Mouse (Mus musculus) erythroblast, adult 5-6 weeks (primary cell): ENCODE data around the gene Mllt6. TPM values are rescaled to one million over a fixed set of nuclear protein-coding genes. Genes with fewer than 3 reads are reported as not detected.

Experiments used
- ATAC-seq: replicated peaks from 2 replicates; pipeline ENCODE4 v1.8.0; 2016; ENCODE audit warnings: moderate number of reproducible peaks, mild to moderate bottlenecking, moderate TSS enrichment, inconsistent platforms; ENCODE audit not compliant: poor library complexity, low FRiP score, severe bottlenecking
- total RNA-seq, 2 experiments: library from RNA; stranded (forward) in 1 of 2; stranded (reverse) in 1 of 2; fragments of 150-400 nt in 1 of 2; fragments of 200-764, 138-1000 nt in 1 of 2; gene quantifications; 2 replicates each; pipeline versions ENCODE4 v1.2.3 to v1.2.4; 2015 to 2017; ENCODE audit warnings: low replicate concordance in 2 of 2

Mllt6 gene
- total RNA-seq, 2 experiments from 2014 or later = 1.2 to 3.9 TPM

DNA sequence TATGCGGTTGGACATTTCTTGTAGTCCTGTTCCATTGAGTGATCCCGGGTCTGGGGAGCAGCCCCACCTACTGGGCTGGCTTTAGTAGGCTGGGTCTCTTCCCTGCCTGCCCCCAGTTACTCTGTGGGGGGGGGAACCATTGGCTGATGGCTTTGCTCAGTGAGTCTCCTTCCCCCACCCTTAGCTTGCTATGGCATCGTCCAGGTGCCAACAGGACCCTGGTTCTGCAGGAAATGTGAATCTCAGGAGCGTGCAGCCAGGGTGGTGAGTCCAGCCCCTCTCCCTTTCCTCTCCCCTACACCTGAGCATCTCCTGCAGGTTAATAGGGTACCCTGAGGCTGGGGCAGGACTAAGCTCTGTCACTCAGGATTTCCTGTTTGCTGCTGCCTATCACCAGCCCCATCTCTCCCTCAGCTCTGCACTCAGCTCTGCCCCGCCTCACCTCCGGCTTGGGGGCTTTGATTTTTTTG lies 1.6 kb downstream of the Mllt6 start:
- ATAC-seq = no peak

GRCm38 (mm10) chr11:97665431-97665830 lies 2.2 kb downstream of the Mllt6 start:
- no peak for ATAC-seq

DNA sequence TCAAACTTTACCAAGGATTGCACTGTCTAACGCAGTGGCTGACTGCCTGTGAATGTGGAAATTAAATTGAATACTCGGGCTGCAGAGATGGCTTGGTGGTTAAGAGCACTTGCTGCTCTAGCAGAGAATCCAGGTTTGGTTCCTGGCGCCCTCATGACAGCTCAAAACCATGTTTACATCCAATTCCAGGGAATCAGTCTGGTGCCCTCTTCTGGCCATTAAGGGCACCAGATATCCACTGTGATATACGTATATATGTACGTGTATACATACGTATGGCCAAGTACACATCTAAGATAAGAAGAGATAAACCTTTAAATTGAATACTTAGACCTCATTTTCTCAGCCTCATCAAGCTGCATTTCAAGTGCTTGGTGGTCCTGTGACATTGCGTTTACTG lies 3.0 kb downstream of the Mllt6 start:
- no peak for ATAC-seq

DNA sequence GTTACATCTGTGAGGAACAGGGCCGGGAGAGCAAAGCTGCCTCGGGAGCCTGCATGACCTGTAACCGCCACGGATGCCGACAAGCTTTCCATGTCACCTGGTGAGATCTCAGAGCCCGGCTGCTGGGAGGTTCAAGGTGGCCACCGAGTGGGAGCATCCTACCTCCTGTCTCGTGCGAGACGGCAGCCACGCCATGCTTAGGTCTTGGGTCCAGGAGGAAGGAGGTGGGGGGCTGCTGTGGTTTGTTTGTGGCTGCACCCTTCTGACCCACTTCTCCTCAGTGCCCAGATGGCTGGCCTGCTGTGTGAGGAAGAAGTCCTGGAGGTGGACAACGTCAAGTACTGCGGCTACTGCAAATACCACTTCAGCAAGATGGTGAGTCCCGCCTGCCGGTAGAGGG lies 3.6 kb downstream of the Mllt6 start:
- no peak for ATAC-seq

DNA sequence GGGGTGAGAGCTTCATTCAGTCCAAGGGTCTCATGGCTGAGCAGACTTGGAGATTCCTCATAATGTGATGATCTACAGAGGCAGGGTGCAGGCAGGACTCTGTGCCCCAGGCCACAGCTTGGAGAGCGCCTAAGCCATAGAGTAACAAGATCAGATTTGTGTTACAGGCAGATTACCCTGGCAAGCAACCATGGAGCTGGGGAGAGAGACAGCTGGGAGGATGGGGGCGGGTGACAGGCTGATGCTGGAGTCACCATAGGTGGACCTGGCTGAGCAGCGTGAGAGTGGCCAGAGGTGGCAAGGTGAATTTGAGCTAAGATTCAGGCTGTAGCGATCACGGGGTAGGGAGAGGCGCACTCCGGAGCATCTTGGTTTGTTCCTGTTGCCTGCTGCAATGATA lies 4.9 kb downstream of the Mllt6 start:
- no peak for ATAC-seq

GRCm38 (mm10) chr11:97669268-97669667 lies 6.1 kb downstream of the Mllt6 start:
- no peak for ATAC-seq

GRCm38 (mm10) chr11:97669829-97670228 lies 6.6 kb downstream of the Mllt6 start:
- ATAC-seq = no peak

GRCm38 (mm10) chr11:97670234-97671176 lies 7.3 kb downstream of the Mllt6 start:
- ATAC-seq = no peak

- no peak for ATAC-seq
Measured at GRCm38 (mm10) chr11:97671177-97671527, 7.9 kb downstream of the Mllt6 start.

GRCm38 (mm10) chr11:97673148-97673547 lies 9.9 kb downstream of the Mllt6 start:
- ATAC-seq = no peak

GRCm38 (mm10) chr11:97676050-97676754 lies 13.0 kb downstream of the Mllt6 start:
- ATAC-seq = no peak

DNA sequence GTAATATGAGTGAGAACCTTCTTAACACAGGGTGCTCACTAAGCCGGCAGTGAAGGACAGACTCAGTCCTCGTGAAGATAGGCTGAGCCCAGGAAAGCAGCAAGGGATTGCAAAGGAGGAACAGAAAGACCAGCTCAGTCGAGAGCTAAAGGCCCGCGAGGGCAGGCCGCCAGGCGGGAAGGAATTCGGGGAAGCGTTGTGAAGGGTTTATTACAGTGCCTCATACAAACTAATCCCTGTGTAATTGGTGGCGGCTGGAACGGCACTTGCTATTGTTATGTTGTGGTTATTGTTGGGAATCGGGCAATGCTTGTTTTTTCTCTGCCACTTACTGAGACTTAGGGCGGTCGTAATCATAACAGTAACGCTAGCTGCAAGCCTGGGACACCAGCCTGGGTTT lies 14.2 kb downstream of the Mllt6 start:
- no peak for ATAC-seq

DNA sequence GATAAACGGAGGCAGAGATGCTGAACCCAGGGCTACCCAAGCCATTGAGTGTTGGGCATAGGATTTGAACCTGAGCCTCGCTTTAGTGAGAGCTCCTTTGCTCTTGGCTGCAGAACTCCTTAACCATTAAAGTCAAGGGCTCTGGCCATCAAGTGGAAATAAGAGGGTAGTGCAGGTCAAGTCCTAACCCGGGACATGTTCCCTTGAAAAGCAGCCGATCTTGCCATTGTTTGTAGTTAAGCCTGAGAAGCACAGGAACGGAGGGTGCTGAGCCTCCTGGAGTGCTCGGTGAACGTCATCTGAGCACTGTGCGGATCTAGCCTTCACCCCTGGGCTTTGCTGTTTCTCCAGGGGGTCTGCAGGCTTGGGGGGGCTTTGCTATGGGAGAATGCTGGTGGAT lies 14.6 kb downstream of the Mllt6 start:
- no peak for ATAC-seq

DNA sequence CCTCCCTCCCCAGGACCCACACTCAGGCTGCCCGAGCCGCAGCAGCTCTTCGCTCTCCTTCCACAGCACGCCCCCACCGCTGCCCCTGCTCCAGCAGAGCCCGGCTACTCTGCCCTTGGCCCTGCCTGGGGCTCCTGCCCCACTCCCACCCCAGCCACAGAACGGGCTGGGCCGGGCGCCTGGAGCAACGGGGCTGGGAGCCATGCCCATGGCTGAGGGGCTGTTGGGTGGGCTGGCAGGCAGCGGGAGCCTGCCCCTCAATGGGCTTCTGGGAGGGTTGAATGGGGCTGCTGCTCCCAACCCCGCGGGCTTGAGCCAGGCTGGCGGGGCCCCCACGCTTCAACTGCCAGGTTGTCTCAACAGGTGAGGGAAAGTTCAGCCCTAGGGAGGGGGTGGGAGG lies 15.1 kb downstream of the Mllt6 start:
- no peak for ATAC-seq

DNA sequence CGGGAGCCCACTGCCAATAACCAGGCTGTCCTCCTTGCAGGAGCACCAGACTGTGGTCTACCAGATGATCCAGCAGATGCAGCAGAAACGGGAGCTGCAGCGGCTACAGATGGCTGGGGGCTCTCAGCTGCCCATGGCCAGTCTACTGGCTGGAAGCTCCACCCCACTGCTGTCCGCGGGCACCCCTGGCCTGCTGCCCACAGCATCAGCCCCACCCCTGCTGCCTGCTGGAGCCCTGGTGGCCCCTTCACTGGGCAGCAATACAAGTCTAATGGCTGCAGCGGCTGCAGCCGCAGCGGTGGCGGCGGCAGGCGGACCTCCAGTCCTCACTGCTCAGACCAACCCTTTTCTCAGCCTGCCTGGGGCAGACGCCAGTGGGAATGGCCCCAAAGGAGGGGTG lies 17.2 kb downstream of the Mllt6 start:
- ATAC-seq = no peak

DNA sequence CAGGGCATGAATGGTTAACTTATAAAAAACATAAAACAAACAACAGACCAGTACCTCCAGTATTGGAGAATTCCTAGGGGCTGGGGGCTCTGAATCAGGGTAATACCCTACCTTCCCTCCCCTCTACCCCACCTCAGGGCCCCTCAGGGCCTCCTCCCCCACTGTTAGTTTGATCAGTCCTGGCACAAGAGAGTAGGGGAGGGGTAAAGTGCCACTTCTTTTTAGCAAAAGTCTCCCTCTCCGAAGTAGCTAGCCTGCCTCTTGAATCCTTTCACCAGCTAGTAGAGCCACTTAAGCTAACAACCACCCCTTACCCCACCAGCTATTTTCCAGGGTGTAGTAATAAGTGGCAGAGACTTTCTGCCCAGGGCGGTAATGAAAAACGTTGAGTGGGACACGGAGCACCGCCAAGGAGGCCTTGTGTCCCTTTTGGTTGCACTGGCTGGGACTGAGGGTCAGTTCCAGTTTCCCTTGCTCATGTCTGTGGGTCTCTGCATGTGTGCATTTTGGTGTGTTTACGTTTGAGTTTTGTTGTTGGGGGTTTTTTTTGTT lies 19.4 kb downstream of the Mllt6 start:
- ATAC-seq = no peak

GRCm38 (mm10) chr11:97684063-97684680 lies 21.0 kb downstream of the Mllt6 start:
- ATAC-seq = no peak

DNA sequence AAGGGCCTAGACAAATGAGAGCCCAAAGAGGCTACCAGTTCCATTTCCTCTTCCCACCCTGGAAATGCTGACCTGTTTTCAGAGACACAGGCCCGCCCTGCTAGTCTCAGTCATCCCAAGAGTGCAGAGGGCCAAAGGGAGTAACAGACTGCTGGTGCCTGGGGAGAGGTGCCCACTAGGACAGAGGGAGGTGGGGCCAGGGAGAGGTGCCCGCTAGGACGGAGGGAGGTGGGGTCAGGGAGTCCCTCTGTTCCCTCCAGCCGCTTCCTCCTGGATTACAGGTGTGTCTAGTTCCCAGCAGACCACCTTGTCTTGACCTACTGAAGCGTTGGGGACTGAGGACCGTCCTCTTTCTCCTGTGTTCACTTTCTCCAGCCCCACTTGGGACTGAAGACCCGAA lies 21.6 kb downstream of the Mllt6 start:
- no peak for ATAC-seq

DNA sequence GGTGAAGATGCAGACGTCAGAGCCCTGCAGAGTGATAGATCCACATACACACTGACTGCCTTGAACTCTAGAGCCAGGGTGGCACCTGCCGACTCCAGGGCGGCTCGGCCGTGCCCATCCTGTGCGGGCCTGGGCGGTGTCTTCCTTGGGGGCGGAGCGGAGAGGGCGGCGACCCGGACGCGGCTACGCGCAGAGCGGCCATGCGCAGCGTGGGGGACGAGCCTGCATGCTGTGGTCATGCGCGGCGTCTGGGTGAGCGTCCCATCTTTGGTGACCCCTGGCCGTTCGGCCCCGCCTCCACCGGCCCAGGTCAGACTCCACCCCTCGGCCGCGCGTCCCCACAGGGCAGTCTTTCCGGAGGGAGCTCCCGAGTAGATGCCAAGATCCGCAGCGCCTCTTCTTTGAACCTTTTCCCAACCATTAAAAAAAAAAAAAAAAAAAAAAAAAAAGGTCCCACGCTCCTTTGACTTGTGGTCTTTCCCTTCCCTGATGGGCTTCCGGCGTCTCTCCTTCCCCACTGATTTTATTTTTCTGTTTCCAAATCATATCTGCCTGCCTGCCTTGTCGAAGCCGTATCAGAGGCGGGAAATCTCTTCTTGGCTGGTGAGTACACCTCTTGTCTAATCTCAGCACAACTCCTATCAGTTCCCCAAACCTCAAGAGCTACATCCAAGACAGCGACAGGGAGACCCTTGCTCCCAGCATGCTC lies 22.6 kb downstream of the Mllt6 start, which contains the start of gene Cisd3:
Gene Cisd3, plus strand, starts transcription at position 214 of the 709 bp plus-strand sequence.
- ATAC-seq = 0 out of 2 replicates have a peak, but pooled peaks have one; percentile 42
